Mouse (Mus musculus) adrenal gland, postnatal 4 days (tissue): ENCODE data around the gene Tnfrsf4. TPM values are rescaled to one million over a fixed set of nuclear protein-coding genes. Genes with fewer than 3 reads are reported as not detected.
A peak's percentile ranks its signal among the peaks of the same experiment; 100 is the strongest.

ENCODE experiments used
- DNase-seq, 2 experiments: peaks; one replicate each; pipeline ENCODE4 v3.0.0; 2021 to 2022; ENCODE audit warnings: low spot score in 2 of 2, mixed read lengths in 2 of 2
- total RNA-seq, 2 experiments: library from RNA; stranded (reverse); gene quantifications; 2 replicates each; pipeline ENCODE4 v1.2.3; 2021

Gene Tnfrsf4
- total RNA-seq, 2 experiments from 2014 or later: 2.9 to 3.4 TPM

- DNase-seq: no peak
Measured at GRCm38 (mm10) chr4:156026013-156026412, 12.4 kb downstream of the Tnfrsf4 start, which contains the start of gene Tnfrsf18. Gene Tnfrsf18 (plus strand): TSS chr4:156026164.

- DNase-seq: no peak
Measured at GRCm38 (mm10) chr4:156028580-156028979, 14.9 kb downstream of the Tnfrsf4 start.

- no peak for DNase-seq
Measured at GRCm38 (mm10) chr4:156030651-156031118, 17.0 kb downstream of the Tnfrsf4 start.

GRCm38 (mm10) chr4:156031255-156031592, 17.6 kb downstream of the Tnfrsf4 start:
- DNase-seq: no peak

GRCm38 (mm10) chr4:156031593-156032391, 18.1 kb downstream of the Tnfrsf4 start:
- DNase-seq: peak; percentile 41 to 63

- no peak for DNase-seq
Measured at GRCm38 (mm10) chr4:156032856-156033255, 19.2 kb downstream of the Tnfrsf4 start.

GRCm38 (mm10) chr4:156033476-156034119, 20.0 kb downstream of the Tnfrsf4 start:
- no peak for DNase-seq

GRCm38 (mm10) chr4:156034301-156034700, 20.7 kb downstream of the Tnfrsf4 start:
- DNase-seq: no peak

GRCm38 (mm10) chr4:156034901-156035300, 21.3 kb downstream of the Tnfrsf4 start:
- DNase-seq: no peak

GRCm38 (mm10) chr4:156044754-156045153, 31.1 kb downstream of the Tnfrsf4 start:
- no peak for DNase-seq

GRCm38 (mm10) chr4:156049779-156050178, 36.1 kb downstream of the Tnfrsf4 start:
- DNase-seq: no peak

GRCm38 (mm10) chr4:156050391-156050980, 36.8 kb downstream of the Tnfrsf4 start:
- DNase-seq: no peak

GRCm38 (mm10) chr4:156053113-156053512, 39.5 kb downstream of the Tnfrsf4 start:
- DNase-seq: no peak

GRCm38 (mm10) chr4:156054130-156054529, 40.5 kb downstream of the Tnfrsf4 start:
- no peak for DNase-seq

- no peak for DNase-seq
Measured at GRCm38 (mm10) chr4:156054606-156055005, 41.0 kb downstream of the Tnfrsf4 start.

GRCm38 (mm10) chr4:156055173-156055572, 41.5 kb downstream of the Tnfrsf4 start:
- DNase-seq: no peak

GRCm38 (mm10) chr4:156057702-156058101, 44.1 kb downstream of the Tnfrsf4 start:
- DNase-seq: no peak

GRCm38 (mm10) chr4:156058826-156059225, 45.2 kb downstream of the Tnfrsf4 start:
- no peak for DNase-seq

- DNase-seq: no peak
Measured at GRCm38 (mm10) chr4:156059261-156059660, 45.6 kb downstream of the Tnfrsf4 start, which contains the start of gene Ttll10. Gene Ttll10 (minus strand): TSS chr4:156059414.

- no peak for DNase-seq
Measured at GRCm38 (mm10) chr4:156059713-156060112, 46.1 kb downstream of the Tnfrsf4 start.

- no peak for DNase-seq
Measured at GRCm38 (mm10) chr4:156063861-156064509, 50.3 kb downstream of the Tnfrsf4 start.
